Mouse (Mus musculus): ENCODE data around the gene Sgtb.

Gene Sgtb

GRCm38 (mm10) chr13:104109816-104110521, 428 bp downstream of the Sgtb start:
- CTCF ChIA-PET = interaction anchor here (0.6 kb wide), 1 partner anchor 328 kb away, joined by 3 read pairs; no protein-coding TSS in a partner anchor

- CTCF ChIA-PET = interaction anchor here (0.6 kb wide), 1 partner anchor 329 kb away, joined by 3 read pairs; no protein-coding TSS in a partner anchor
These were observed 985 bp downstream of the Sgtb start for GRCm38 (mm10) chr13:104110526-104110925.

DNA sequence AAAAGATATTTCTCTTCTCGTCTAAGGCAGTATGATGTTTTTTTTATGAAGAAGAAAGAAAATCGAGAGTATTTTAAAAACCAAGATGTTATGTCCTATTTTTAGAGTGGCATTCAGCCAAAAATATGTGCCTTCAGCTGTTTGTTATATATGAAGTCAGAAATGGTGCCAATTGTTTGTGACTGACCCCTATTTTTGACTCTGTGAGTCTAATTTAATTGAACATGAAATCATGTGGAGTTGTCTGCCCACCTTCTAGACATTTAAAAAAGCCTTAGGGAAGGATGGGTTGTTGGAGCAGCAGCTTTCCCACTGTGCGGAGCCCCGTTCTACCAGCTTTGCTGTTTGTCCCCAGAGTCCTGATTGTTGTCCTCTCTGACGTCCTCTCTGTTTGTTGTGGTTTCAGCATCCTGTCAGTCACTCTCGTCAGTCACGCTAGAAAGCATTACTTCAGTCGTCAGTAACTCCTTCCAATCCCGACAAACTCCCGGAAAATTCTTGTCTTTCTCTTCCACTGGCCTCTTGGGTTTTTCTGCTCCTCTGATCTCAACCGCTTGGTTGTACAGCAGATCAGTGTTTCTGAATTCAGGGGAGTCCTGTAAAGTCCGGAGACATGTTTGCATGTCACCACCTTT, 2.8 kb downstream of the Sgtb start:
- CTCF ChIA-PET = interaction anchor here (0.7 kb wide), 1 partner anchor 214 kb away, joined by 3 read pairs; no protein-coding TSS in a partner anchor

DNA sequence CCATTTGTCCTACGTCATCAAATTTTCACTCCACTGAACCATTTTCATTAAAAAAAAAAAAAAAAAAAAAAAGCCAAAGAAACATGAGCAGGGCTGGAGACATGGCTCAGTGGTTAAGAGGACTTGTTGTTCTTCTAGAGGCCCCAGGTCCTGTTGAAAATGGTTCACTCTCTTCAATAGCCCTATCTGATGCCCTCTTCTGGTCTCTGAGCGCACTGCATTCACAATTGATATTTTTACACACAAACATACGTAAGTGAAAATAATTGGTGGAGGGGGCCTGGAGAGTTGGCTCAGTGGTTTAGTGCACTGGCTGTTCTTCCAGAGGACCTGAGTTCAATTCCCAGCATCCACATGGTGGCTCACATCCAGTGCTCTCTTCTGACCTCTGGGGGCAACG, 4.2 kb downstream of the Sgtb start:
- CTCF ChIA-PET = interaction anchor here (0.7 kb wide), 1 partner anchor 128 kb away, joined by 20 read pairs; no protein-coding TSS in a partner anchor

DNA sequence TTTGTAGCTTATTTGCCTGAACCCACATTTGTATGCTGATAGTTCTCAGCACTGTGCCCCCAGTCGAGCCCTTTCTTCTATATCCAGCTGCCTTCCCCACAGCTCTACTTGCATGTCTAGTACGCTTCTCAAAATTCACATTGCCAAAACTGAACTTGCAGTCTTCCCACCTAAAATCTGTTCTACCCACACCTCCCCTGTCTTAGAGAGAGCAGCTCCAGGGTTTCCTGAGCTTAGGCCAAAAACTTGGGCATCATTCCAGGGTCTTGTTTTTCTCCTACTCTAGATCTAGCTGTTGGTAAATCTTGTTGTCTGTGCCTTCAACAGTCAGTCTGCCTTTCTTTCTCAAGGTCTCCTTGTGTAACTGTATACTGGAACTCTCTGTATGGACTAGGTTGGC, 5.3 kb downstream of the Sgtb start:
- CTCF ChIA-PET = no interaction called here

DNA sequence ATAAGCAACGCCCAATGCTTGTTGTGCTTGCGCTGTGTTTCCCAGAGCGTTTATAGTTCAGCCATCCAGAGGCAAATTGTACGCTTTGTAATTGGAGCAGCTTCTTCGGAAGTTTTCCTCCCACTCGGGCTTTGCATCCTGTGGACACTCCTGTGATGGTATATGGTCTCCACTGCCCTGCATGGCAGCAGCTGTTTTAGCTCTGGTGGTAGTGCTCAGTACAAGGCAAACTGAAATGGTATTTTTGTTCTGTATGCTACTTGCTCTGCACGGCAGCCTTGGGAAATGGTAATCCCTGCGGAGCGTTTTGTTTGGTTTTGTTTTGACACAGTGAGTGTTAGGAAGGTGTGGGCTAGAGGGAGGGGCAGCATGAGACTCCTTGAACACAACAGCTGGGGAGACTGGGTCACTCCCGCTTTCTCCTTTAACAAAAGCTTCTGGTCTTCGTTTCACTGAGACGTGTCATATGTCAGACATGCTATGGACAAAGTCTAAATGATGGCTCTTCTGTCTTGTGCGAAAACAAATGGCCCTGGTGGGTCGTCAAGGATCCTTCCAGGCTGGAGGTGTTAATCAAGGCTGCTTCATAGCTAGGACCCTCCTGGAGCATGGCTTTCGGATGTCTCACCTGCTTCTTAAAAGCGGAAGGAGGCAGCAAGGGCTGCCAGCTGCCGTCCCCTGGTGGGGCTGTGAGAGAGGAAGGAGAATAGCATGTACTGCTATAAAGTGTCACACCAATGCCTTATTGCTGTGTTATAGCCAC, 12.7 kb downstream of the Sgtb start:
- CTCF ChIA-PET = interaction anchor here (0.6 kb wide), 1 partner anchor 41 kb away, joined by 3 read pairs; no protein-coding TSS in a partner anchor

DNA sequence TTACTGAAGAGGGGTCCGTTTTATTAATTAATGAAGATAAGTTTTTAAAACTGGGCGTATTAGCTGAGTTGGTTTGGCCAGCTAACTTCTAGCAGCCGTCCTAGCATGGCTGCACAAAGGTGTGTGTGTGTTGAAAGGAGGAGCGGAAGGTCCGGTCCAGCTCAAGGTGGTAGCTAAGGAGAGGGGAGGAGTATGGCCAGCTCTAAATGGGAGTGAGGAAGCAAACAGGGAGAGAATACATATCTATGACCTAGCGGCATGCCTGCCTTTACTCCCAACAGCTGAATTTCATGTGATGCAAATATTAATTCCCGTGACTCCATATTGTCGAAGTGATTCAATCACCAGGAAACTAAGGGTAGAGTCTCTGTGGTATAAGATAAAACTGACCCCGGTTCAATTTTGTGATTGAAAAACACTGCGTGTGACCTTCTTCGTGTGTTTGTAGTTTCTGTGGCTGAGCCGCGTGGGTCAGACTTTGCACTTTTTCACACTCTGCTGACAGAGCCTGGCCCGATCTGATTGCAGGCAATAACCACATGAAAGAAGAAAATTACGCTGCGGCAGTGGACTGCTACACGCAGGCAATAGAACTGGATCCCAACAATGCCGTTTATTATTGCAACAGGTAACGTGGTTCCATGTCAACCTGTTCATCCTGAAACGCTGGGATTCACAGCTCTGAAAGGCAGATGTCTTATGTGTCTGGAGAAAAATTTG, 14.3 kb downstream of the Sgtb start:
- CTCF ChIA-PET = interaction anchor here (0.7 kb wide), 1 partner anchor 72 kb away, joined by 3 read pairs; no protein-coding TSS in a partner anchor

- CTCF ChIA-PET = no interaction called here
These were observed 23.0 kb downstream of the Sgtb start for GRCm38 (mm10) chr13:104132561-104132960.

DNA sequence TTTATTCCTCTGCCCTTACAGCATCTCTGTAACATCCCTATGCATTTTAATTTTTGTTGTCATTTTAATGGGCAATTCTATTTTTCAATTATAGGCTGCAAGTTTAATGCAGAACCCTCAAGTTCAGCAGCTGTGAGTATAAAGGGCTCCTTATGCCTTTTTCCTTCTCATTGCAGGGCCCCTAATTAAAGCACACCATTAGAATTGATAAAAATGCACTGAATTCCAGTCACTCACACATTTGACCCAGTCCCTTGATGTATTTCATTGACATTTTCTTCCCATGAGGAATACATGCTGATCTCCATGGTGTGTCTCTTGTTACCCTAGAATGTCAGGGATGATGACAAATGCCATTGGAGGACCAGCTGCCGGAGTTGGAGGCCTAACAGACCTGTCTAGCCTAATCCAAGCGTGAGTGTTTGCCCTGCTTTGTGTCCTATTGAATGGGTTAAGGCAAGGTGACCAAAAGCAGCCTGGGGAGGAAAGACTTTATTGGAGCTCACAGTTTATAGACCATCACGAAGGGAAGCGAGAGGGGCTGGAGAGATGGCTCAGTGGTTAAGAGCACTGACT, 25.1 kb downstream of the Sgtb start:
- CTCF ChIA-PET = no interaction called here

DNA sequence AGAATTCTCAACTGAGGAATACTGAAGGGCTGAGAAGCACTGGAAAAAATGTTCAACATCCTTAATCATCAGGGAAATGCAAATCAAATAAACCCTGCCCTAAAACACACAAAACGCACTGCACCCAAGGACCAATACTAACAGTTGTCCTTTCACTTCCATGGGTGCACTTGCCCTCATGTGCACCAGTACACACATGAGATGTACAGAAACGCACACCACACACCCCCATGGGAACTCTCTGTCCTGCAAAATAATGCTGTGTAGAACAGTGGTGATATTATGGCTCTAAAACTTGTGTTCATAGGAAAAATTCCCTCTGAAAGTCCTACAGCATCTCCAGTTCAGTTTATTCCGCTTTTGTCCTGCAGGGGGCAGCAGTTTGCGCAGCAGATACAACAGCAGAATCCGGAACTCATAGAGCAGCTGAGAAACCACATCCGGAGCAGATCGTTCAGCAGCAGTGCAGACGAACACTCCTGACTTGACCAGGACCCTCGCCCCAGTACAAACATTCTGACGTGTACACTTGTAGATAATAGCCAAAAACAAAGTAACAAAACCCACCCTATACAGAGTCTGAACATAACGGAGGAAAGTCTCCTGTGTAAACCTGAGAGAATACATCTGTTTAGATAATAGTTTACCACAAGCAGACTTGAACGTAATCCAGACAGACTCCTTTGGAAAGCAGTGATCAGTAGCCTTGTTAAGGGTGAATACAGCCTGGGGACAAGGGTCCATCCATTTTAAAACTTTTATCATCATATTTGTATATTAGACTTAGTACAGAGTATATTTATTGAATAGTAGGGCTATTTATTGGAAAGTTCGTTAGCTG, 30.0 kb downstream of the Sgtb start:
- CTCF ChIA-PET = interaction anchor here (0.5 to 0.6 kb wide), 2 partner anchors 340 to 1330 kb away, joined by 4 to 15 read pairs; no protein-coding TSS in a partner anchor

DNA sequence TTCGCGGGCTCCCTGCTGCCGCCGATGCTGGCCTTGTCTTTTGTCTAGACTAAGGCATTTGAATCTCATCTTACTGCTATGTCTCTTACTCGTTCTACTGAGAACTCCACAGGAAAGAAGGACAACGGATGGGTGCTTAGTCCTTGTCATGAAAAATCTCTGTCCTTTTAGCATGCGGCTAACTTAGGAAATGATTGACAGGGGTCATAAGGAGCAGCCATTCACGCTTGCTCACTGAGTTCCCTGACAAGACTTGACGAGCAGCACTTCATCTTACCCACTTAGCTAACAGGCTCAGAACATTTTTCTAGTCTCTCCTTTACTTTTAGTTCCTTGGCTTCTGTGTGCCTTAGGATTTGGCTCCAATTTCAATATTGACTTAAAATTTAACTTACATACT, 35.3 kb downstream of the Sgtb start:
- CTCF ChIA-PET = no interaction called here

GRCm38 (mm10) chr13:104145646-104146045, 36.1 kb downstream of the Sgtb start:
- CTCF ChIA-PET = no interaction called here

DNA sequence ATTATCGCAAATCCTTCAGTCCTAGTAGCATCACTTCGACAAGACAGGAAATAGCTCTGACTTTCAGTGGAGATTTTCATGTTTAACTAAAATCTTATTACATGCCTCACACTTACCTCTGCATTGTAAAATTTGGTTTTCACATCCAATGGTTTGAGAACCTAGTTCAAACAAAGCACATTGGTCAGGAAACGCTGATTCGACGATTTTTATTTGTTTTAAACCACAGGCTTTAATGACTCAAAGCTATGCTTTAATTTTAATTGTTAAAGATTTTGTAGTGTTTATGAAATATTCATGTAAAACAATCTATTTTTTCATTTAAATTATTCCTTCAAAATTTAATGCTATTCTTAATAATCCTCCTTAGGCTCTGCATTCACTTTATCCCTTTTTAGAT, 44.6 kb downstream of the Sgtb start:
- CTCF ChIA-PET = no interaction called here

DNA sequence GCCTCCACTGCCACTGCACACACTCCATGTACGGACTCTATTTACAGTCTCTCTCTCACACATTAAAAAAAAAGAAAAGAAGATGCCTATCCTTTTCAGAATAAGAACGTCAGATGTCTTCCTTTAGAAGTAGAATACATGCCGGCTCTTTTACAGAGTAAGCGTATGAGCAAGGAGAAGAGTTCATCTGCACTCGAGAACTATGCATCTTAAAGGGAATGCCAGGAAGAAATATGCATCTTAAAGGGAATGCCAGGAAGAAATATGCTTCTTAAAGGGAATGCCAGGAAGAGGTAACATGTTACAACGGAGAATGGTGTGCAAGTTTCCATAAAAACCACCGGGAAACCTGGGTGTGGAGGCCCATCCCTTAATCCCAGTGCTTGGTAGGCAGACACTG, 45.6 kb downstream of the Sgtb start:
- CTCF ChIA-PET = no interaction called here

- CTCF ChIA-PET = interaction anchor here (0.5 kb wide), 1 partner anchor 17 kb away, joined by 3 read pairs; no protein-coding TSS in a partner anchor
These were observed 46.1 kb downstream of the Sgtb start for GRCm38 (mm10) chr13:104155686-104156085.

- CTCF ChIA-PET = no interaction called here
These were observed 62.2 kb downstream of the Sgtb start for GRCm38 (mm10) chr13:104171711-104172110.

DNA sequence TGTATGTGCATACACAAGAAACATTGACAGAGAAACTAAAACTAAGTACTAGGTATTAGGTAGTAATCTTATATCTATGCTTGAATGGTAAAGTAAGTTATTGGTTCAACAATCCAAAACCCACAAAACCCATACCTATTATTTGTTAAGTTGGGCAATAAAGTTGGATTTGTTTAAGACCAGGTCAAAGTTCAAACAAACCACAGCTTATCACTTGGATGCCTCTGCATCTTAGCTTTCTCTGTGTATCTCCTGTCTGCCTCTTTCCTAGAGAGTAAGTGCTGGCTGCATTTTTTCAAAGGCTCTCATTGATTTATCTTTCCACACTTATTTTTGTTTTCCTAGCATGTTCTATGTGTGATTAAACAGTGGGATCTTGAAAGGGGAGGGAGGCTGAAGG, 63.0 kb downstream of the Sgtb start:
- CTCF ChIA-PET = no interaction called here

- CTCF ChIA-PET = no interaction called here
These were observed 67.3 kb downstream of the Sgtb start for GRCm38 (mm10) chr13:104176874-104177273.

GRCm38 (mm10) chr13:104177796-104178649, 68.5 kb downstream of the Sgtb start, which contains the start of gene Trappc13:
Gene Trappc13, minus strand, starts transcription at chr13:104178469.
- CTCF ChIA-PET = no interaction called here

All from spleen, embryonic (tissue).